Mouse (Mus musculus) intestine, postnatal 0 days (tissue): ENCODE measurements around the gene Arnt. TPM values are rescaled to one million over a fixed set of nuclear protein-coding genes. Genes with fewer than 3 reads are reported as not detected.

Source experiments
- ATAC-seq: fragments of 200-750 bp; cut with Nextera tagmentation; 2 replicates; pipeline ENCODE4 v1.8.0; 2017; ENCODE audit warnings: mild to moderate bottlenecking, moderate TSS enrichment, moderate library complexity
- H3K27ac ChIP-seq: fragments of 300-500 bp; sonication (generic); 2 replicates; pipeline ENCODE4 v1.5.1; 2014; ENCODE audit warnings: mild to moderate bottlenecking, low read depth, low read length, moderate library complexity
- H3K27me3 ChIP-seq: fragments of 300-500 bp; sonication (generic); replicated peaks from 2 replicates; pipeline ENCODE4 v1.6.1; 2014; ENCODE audit warnings: low read length, mixed read lengths; ENCODE audit not compliant: control insufficient read depth, insufficient read depth
- H3K36me3 ChIP-seq: fragments of 300-500 bp; sonication (generic); 2 replicates; pipeline ENCODE4 v1.6.1; 2014; ENCODE audit warnings: mild to moderate bottlenecking, moderate library complexity; ENCODE audit not compliant: control insufficient read depth, insufficient read depth
- H3K4me1 ChIP-seq: fragments of 300-500 bp; sonication (generic); replicated peaks from 2 replicates; pipeline ENCODE4 v1.6.1; 2014; ENCODE audit warnings: antibody characterized with exemption, low read length, mixed read lengths; ENCODE audit not compliant: control insufficient read depth, insufficient read depth
- H3K4me2 ChIP-seq: fragments of 300-500 bp; sonication (generic); replicated peaks from 2 replicates; pipeline ENCODE4 v1.6.1; 2014; ENCODE audit warnings: low read depth, mild to moderate bottlenecking, moderate library complexity
- H3K4me3 ChIP-seq: fragments of 300-500 bp; sonication (generic); 2 replicates; pipeline ENCODE4 v1.5.1; 2014; ENCODE audit warnings: low read depth, low read length
- H3K9ac ChIP-seq: fragments of 300-500 bp; sonication (generic); 2 replicates; pipeline ENCODE4 v1.6.1; 2014; ENCODE audit warnings: mild to moderate bottlenecking, low read depth, low read length
- H3K9me3 ChIP-seq: fragments of 300-500 bp; sonication (generic); 2 replicates; pipeline ENCODE4 v1.6.1; 2016; ENCODE audit warnings: mixed run types; ENCODE audit not compliant: control insufficient read depth
- CTCF ChIP-seq: sonication (generic); IDR thresholded peaks from 2 replicates; pipeline ENCODE4 v1.5.1; 2016; ENCODE audit warnings: low read depth, mild to moderate bottlenecking, control low read depth, antibody characterized with exemption, moderate library complexity
- WGBS: fragments of 180-500 bp; shearing (Covaris S2); extraction: QIAGEN DNeasy Blood & Tissue Kit; methylation state at CpG from one replicate; pipeline ENCODE4 v1.1.7; 2014; 5-methylcytosine and 5-hydroxymethylcytosine counted together
- polyA plus RNA-seq: library from polyadenylated mRNA; unstranded; fragments of >200 nt; fragmentation: Nextera tagmentation; extraction: Ambion mirVana; gene quantifications from 2 replicates; pipeline ENCODE4 v1.2.1, GENCODE M21; 2015

The Arnt gene
- polyA plus RNA-seq, 1 experiment from 2014 or later: 11.7 TPM

DNA sequence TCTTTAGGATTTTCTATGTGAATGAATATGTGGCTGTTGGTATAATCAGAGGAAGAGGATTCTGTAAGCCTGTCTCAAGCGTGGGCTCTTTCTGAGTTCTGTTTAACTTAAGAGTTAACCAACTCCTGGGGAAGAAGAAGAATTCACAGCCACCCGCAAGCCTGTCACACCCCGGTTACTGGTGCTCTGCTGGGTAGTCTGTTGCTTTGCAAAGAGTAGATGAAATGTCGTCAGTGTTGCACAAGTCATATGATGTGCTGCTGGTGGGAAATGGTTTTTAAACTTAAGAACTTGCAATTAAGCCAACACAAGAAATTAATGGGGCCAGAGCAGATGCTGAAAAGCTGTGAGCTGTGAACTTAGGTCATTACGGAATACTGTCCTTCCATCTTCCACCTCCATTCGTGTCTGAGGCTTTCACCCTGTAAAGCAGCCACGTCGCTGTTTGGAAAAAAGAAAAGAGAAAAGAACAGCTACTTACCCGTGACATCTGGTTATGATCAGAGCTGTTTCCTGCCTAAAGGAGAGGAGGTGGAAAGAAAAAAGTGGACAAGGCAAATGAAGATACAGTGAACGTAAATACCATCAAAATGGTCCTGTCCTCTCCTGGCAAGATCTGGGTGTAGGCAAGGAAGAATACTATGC is 65.4 kb downstream of the Arnt start:
- Histone ChIP-seq H3K36me3 (peaks cover 17% of the 10 kb centered on the region), H3K9ac (no peak overlapping the region), H3K9me3 (no peaks in the 10 kb centered on the region), H3K4me2 (peak overlapping the region; percentile 33; the same call in 1 of the 2 replicates), H3K4me3 (no peak overlapping the region; the same call in 1 of the 2 replicates), H3K4me1 (no peaks in the 10 kb centered on the region), H3K27ac (no peak overlapping the region), H3K27me3 (no peaks in the 10 kb centered on the region)
- no peak for ATAC-seq
- no peak for TF ChIP-seq CTCF
- WGBS: 42% methylated on average over 10 of the region's 10 CpGs

DNA sequence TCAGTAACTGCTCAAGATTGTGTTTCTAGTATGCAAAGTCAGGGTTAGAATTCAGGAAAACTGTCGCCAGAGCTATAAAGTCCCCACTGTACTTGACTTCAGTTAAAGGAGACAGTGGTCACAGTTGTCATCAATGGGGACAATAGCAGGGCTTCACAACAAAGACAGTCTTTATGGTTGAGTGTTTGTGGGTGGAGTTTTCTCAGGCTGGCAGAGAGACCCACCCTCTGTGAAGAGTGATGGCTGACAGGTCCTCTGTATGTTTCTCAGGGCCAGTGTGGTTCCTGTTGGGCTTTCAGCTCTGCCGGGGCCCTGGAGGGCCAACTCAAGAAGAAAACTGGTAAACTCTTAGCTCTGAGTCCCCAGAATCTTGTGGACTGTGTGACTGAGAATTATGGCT is 68.1 kb downstream of the Arnt start:
- H3K4me3 ChIP-seq: no peak overlapping the region
- 70% methylated on average over 2 of the region's 2 CpGs for WGBS
- no peaks in the 10 kb centered on the region for H3K27me3 ChIP-seq
- H3K36me3 ChIP-seq: no peaks in the 10 kb centered on the region; the same call in 1 of the 2 replicates
- no peak for ATAC-seq
- TF ChIP-seq CTCF: no peak
- no peak overlapping the region for H3K9ac ChIP-seq
- H3K4me2 ChIP-seq: no peak overlapping the region
- H3K9me3 ChIP-seq: no peaks in the 10 kb centered on the region
- H3K27ac ChIP-seq: no peak overlapping the region
- no peaks in the 10 kb centered on the region for H3K4me1 ChIP-seq

DNA sequence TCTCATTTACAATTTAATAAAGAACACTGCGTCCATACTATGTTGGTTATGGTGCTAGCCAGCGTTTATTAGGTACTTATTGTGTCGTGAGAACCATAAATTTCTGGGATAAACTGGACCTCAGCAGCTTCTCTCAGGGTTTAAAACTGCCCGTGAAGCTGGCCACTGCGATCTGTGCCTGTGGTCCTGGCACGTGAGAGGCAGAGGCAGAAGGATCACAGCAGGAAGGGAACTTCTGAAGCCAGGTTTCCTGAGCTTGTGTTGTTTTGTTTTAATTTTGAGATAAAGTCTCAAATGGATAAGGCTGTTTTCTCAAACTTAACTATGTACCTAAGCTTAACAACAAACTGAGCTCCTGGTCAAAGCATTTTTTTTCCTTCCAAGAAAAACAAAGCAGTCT is 75.2 kb downstream of the Arnt start:
- Histone ChIP-seq H3K9ac (no peak overlapping the region), H3K9me3 (no peaks in the 10 kb centered on the region), H3K4me2 (no peak overlapping the region), H3K4me3 (no peak overlapping the region), H3K4me1 (no peaks in the 10 kb centered on the region), H3K36me3 (no peaks in the 10 kb centered on the region; the same call in 1 of the 2 replicates), H3K27ac (no peak overlapping the region), H3K27me3 (no peaks in the 10 kb centered on the region)
- ATAC-seq: no peak
- no peak for TF ChIP-seq CTCF
- WGBS: 71% methylated on average over 6 of the region's 6 CpGs

DNA sequence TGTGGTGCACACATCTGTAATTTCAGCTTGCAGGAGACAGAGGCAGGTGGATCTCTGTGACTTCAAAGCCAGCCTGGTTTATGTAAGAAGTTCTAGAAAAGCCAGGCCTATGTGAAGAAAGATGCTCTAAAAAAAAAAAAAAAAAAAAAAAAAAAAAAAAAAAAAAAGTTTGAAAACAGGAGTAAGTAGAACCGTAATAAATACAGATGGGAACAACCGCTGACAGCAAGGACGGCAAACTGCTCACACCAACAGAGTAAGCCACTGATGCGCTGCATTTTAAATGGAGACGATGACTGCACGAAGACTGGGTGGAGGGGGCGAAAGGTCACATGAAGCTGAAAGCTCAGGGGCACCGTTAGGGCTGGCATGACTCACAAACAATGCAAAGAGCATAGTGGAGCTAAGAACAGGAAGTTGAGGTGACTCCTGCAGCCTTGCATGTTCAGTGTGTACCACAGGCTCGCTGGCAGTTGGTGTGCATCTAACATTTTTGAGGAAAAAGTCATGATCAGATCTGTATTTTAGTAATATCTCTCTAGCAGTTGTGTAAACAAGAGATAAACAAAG is 77.5 kb downstream of the Arnt start:
- Histone ChIP-seq H3K9ac (no peak overlapping the region), H3K27ac (no peak overlapping the region; the same call in 1 of the 2 replicates), H3K4me2 (no peak overlapping the region), H3K27me3 (no peaks in the 10 kb centered on the region), H3K36me3 (no peaks in the 10 kb centered on the region; the same call in 1 of the 2 replicates), H3K4me1 (no peaks in the 10 kb centered on the region), H3K4me3 (no peak overlapping the region), H3K9me3 (no peaks in the 10 kb centered on the region)
- TF ChIP-seq CTCF: no peak
- ATAC-seq: peak; percentile 79
- 54% methylated on average over 9 of the region's 9 CpGs for WGBS

DNA sequence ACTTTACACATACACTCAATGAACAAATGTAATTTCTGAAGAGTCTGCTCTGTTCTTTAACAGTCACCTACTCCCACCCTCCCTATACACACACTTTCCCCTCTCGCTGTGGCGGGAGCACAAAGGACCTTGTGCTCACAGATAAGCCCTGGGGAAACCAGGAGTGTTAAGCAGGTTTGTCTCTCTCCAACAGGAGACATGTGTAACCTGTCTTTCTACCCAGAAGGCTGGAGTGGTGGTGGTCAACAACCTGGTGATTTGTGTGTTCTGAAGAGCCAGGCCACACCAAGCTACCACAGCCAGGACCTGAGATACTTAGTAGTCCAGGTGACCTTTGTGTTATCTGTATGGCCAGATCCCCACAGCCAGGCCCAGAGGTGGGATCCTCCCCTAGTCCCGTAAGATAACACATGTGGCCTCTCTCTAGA is 82.4 kb downstream of the Arnt start:
- H3K27me3 ChIP-seq: no peaks in the 10 kb centered on the region
- TF ChIP-seq CTCF: no peak
- H3K27ac ChIP-seq: no peak overlapping the region
- no peak overlapping the region for H3K4me2 ChIP-seq
- no peak overlapping the region for H3K9ac ChIP-seq
- no peaks in the 10 kb centered on the region for H3K36me3 ChIP-seq
- H3K9me3 ChIP-seq: no peaks in the 10 kb centered on the region
- H3K4me1 ChIP-seq: no peaks in the 10 kb centered on the region
- no peak for ATAC-seq
- 55% methylated on average over 3 of the region's 3 CpGs for WGBS
- H3K4me3 ChIP-seq: no peak overlapping the region

DNA sequence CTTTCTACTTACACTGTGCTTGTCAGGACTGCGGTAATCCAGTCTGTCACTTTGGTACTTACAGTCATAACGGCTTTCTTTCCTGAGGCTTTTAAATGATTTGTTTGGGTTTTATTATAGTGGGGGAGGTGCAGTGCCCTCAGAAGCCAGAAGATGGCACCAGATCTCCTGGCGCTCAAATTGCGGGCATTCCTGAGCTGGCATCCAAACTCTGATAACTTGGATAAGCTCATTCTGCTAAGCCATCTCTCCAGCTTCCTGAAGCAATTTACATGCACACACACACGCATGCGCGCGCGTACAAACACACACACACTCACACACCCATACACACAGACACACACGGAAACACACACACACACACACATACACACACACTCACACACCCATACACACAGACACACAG is 83.3 kb downstream of the Arnt start:
- ATAC-seq: peak; percentile 64
- no peak overlapping the region for H3K9ac ChIP-seq
- no peak overlapping the region for H3K4me2 ChIP-seq
- H3K27ac ChIP-seq: no peak overlapping the region
- no peaks in the 10 kb centered on the region for H3K4me1 ChIP-seq
- H3K9me3 ChIP-seq: no peaks in the 10 kb centered on the region
- no peak overlapping the region for H3K4me3 ChIP-seq
- H3K36me3 ChIP-seq: no peaks in the 10 kb centered on the region
- TF ChIP-seq CTCF: peak; percentile 95
- H3K27me3 ChIP-seq: no peaks in the 10 kb centered on the region
- 20% methylated on average over 10 of the region's 10 CpGs for WGBS
